Mouse (Mus musculus) stomach, embryonic 14.5 days (tissue): ENCODE results near the gene Emx2. TPM values are rescaled to one million over a fixed set of nuclear protein-coding genes. Genes with fewer than 3 reads are reported as not detected.

Experiments
- ATAC-seq: fragments of 200-750 bp; cut with Nextera tagmentation; 2 replicates; pipeline ENCODE4 v1.8.0; 2017; ENCODE audit warnings: low read depth, moderate TSS enrichment; ENCODE audit not compliant: insufficient number of reproducible peaks, insufficient read depth, low FRiP score
- H3K27ac ChIP-seq: fragments of 300-500 bp; sonication (generic); 2 replicates; pipeline ENCODE4 v1.5.1; 2014; ENCODE audit warnings: mild to moderate bottlenecking, low read length, moderate library complexity, mixed read lengths
- H3K27me3 ChIP-seq: fragments of 300-500 bp; sonication (generic); 2 replicates; pipeline ENCODE4 v1.6.1; 2014; ENCODE audit warnings: low read length, control low read depth, mixed read lengths; ENCODE audit not compliant: control insufficient read depth, insufficient read depth
- H3K36me3 ChIP-seq: fragments of 300-500 bp; sonication (generic); 2 replicates; pipeline ENCODE4 v1.6.1; 2014; ENCODE audit warnings: mild to moderate bottlenecking, control low read depth, low read length, moderate library complexity, mixed read lengths; ENCODE audit not compliant: control insufficient read depth, insufficient read depth
- H3K4me1 ChIP-seq: fragments of 300-500 bp; sonication (generic); 2 replicates; pipeline ENCODE4 v1.6.1; 2014; ENCODE audit warnings: low read length, control low read depth, mixed read lengths; ENCODE audit not compliant: control insufficient read depth, insufficient read depth
- H3K4me2 ChIP-seq: fragments of 300-500 bp; sonication (generic); replicated peaks from 2 replicates; pipeline ENCODE4 v1.6.1; 2014; ENCODE audit warnings: low read depth, low read length, control low read depth
- H3K4me3 ChIP-seq: fragments of 300-500 bp; sonication (generic); 2 replicates; pipeline ENCODE4 v1.5.1; 2014; ENCODE audit warnings: low read depth, low read length, control low read depth
- H3K9ac ChIP-seq: fragments of 300-500 bp; sonication (generic); replicated peaks from 2 replicates; pipeline ENCODE4 v1.6.1; 2014; ENCODE audit warnings: low read depth, mild to moderate bottlenecking, control low read depth, low read length, moderate library complexity, mixed read lengths
- H3K9me3 ChIP-seq: fragments of 300-500 bp; sonication (generic); 2 replicates; pipeline ENCODE4 v1.6.1; 2016; ENCODE audit warnings: low read depth, low read length, control low read depth; ENCODE audit not compliant: control insufficient read depth
- WGBS: fragments of 180-500 bp; shearing (Covaris S2); extraction: QIAGEN DNeasy Blood & Tissue Kit; methylation state at CpG from one replicate; pipeline ENCODE4 v1.1.7; 2014; 5-methylcytosine and 5-hydroxymethylcytosine counted together
- polyA plus RNA-seq: library from polyadenylated mRNA; unstranded; fragments of >200 nt; fragmentation: Nextera tagmentation; extraction: Ambion mirVana; gene quantifications from 2 replicates; pipeline ENCODE4 v1.2.1, GENCODE M21; 2014

The Emx2 gene
- 0.22 and 0.30 TPM in 2 replicates for polyA plus RNA-seq

GRCm38 (mm10) chr19:59457951-59458742, at the start of gene Emx2:
Gene Emx2 (plus strand): TSS chr19:59458372.
- Histone ChIP-seq H3K4me2 (peak within 1 kb of the TSS; percentile 41), H3K36me3 (no peaks in the 10 kb centered on the region), H3K4me3 (peak within 1 kb of the TSS; percentile 27), H3K27me3 (peaks cover 70% of the 10 kb centered on the region), H3K9me3 (no peaks in the 10 kb centered on the region), H3K27ac (no peak within 1 kb of the TSS; the same call in 1 of the 2 replicates), H3K4me1 (peaks cover 10% of the 10 kb centered on the region; the same call in 1 of the 2 replicates), H3K9ac (no peak within 1 kb of the TSS; the same call in 1 of the 2 replicates)
- under 1% methylated on average over 57 of the region's 58 CpGs for WGBS
- no peak for ATAC-seq

- Histone ChIP-seq H3K27ac (no peak overlapping the region), H3K4me2 (no peak overlapping the region), H3K9me3 (no peaks in the 10 kb centered on the region), H3K9ac (no peak overlapping the region), H3K4me1 (no peaks in the 10 kb centered on the region), H3K4me3 (no peak overlapping the region), H3K36me3 (no peaks in the 10 kb centered on the region), H3K27me3 (no peaks in the 10 kb centered on the region)
- 53% methylated on average over 5 of the region's 5 CpGs for WGBS
- ATAC-seq: no peak
Measured at GRCm38 (mm10) chr19:59414128-59414527, 44.0 kb upstream of the Emx2 start.

- Histone ChIP-seq H3K27me3 (no peaks in the 10 kb centered on the region), H3K9me3 (no peaks in the 10 kb centered on the region), H3K4me1 (no peaks in the 10 kb centered on the region), H3K4me3 (no peak overlapping the region), H3K9ac (no peak overlapping the region), H3K4me2 (no peak overlapping the region), H3K36me3 (no peaks in the 10 kb centered on the region), H3K27ac (no peak overlapping the region)
- no peak for ATAC-seq
- WGBS: 3% methylated on average over 15 of the region's 15 CpGs
Measured at GRCm38 (mm10) chr19:59418024-59418423, 40.1 kb upstream of the Emx2 start.

GRCm38 (mm10) chr19:59418671-59419070, 39.5 kb upstream of the Emx2 start:
- no peak for ATAC-seq
- H3K9ac ChIP-seq: no peak overlapping the region
- H3K27me3 ChIP-seq: no peaks in the 10 kb centered on the region
- H3K4me3 ChIP-seq: no peak overlapping the region
- WGBS: 58% methylated on average over 6 of the region's 6 CpGs
- no peaks in the 10 kb centered on the region for H3K36me3 ChIP-seq
- H3K4me1 ChIP-seq: no peaks in the 10 kb centered on the region
- H3K9me3 ChIP-seq: no peaks in the 10 kb centered on the region
- no peak overlapping the region for H3K27ac ChIP-seq
- no peak overlapping the region for H3K4me2 ChIP-seq

- 7% methylated on average over 8 of the region's 8 CpGs for WGBS
Measured at GRCm38 (mm10) chr19:59422393-59422792, 35.8 kb upstream of the Emx2 start.

GRCm38 (mm10) chr19:59423685-59424084, 34.5 kb upstream of the Emx2 start:
- Histone ChIP-seq H3K36me3 (no peaks in the 10 kb centered on the region), H3K9ac (no peak overlapping the region), H3K4me3 (no peak overlapping the region), H3K4me2 (no peak overlapping the region), H3K4me1 (no peaks in the 10 kb centered on the region), H3K9me3 (no peaks in the 10 kb centered on the region), H3K27me3 (no peaks in the 10 kb centered on the region), H3K27ac (no peak overlapping the region)
- 40% methylated on average over 6 of the region's 6 CpGs for WGBS
- ATAC-seq: no peak

More at GRCm38 (mm10) chr19:59422393-59422792, 35.8 kb upstream of the Emx2 start:
- no peak for ATAC-seq
- Histone ChIP-seq H3K9ac (no peak overlapping the region), H3K36me3 (no peaks in the 10 kb centered on the region), H3K27me3 (no peaks in the 10 kb centered on the region), H3K27ac (no peak overlapping the region), H3K4me1 (no peaks in the 10 kb centered on the region), H3K4me2 (no peak overlapping the region), H3K9me3 (no peaks in the 10 kb centered on the region), H3K4me3 (no peak overlapping the region)

- WGBS: 88% methylated on average over 7 of the region's 7 CpGs
- Histone ChIP-seq H3K4me1 (no peaks in the 10 kb centered on the region), H3K27ac (no peak overlapping the region), H3K4me2 (no peak overlapping the region), H3K27me3 (no peaks in the 10 kb centered on the region), H3K36me3 (no peaks in the 10 kb centered on the region), H3K9ac (no peak overlapping the region), H3K9me3 (no peaks in the 10 kb centered on the region), H3K4me3 (no peak overlapping the region)
- ATAC-seq: no peak
Measured at GRCm38 (mm10) chr19:59424975-59425374, 33.2 kb upstream of the Emx2 start.

- no peaks in the 10 kb centered on the region for H3K9me3 ChIP-seq
- 23% methylated on average over 6 of the region's 6 CpGs for WGBS
- no peaks in the 10 kb centered on the region for H3K27me3 ChIP-seq
- H3K4me3 ChIP-seq: no peak overlapping the region
- H3K4me1 ChIP-seq: peaks cover 6% of the 10 kb centered on the region; the same call in 1 of the 2 replicates
- H3K4me2 ChIP-seq: no peak overlapping the region
- ATAC-seq: peak; percentile 46; the same call in 1 of the 2 replicates
- H3K36me3 ChIP-seq: no peaks in the 10 kb centered on the region
- H3K27ac ChIP-seq: no peak overlapping the region
- no peak overlapping the region for H3K9ac ChIP-seq
Measured at GRCm38 (mm10) chr19:59432286-59432685, 25.9 kb upstream of the Emx2 start.
